Mouse (Mus musculus) layer of hippocampus, postnatal 36 days (tissue): ENCODE measurements at regions not wholly inside any gene's neighbourhood (a gene's known extent, or its start where the extent isn't known, plus 50 kb on each side); places are given as distances from the start of the nearest gene placed in this dataset.
A peak's percentile ranks its signal among the peaks of the same experiment; 100 is the strongest.
"Not testable (repeated sequence)": the region's sequence is repeated elsewhere in the genome, so short reads cannot be mapped to it uniquely, and the experiment has no call there.

ENCODE experiments used
- DNase-seq, 2 experiments: peaks; one replicate each; pipeline ENCODE4 v3.0.0; 2022

- no peak for DNase-seq
Observed at GRCm38 (mm10) chr6:31011407-31012020, 52.6 kb upstream of the Klf14 start.

GRCm38 (mm10) chr6:31016566-31016965, 57.7 kb upstream of the Klf14 start:
- no peak for DNase-seq

- no peak for DNase-seq
Observed at GRCm38 (mm10) chr6:31021776-31022175, 62.9 kb upstream of the Klf14 start.

- peak in 1 of 2 experiments; percentile 26 for DNase-seq
Observed at GRCm38 (mm10) chr6:31029777-31030176, 70.9 kb upstream of the Klf14 start.

GRCm38 (mm10) chr6:31031022-31031421, 72.1 kb upstream of the Klf14 start:
- DNase-seq = no peak

- DNase-seq = no peak
Observed at GRCm38 (mm10) chr6:31032147-31032546, 73.3 kb upstream of the Klf14 start.

- peak in 1 of 2 experiments; percentile 48 for DNase-seq
Observed at GRCm38 (mm10) chr6:31032980-31033608, 74.2 kb upstream of the Klf14 start.

- DNase-seq = no peak
Observed at GRCm38 (mm10) chr6:31034796-31035195, 75.9 kb upstream of the Klf14 start.

GRCm38 (mm10) chr6:31037801-31038395, 79.0 kb upstream of the Klf14 start:
- no peak for DNase-seq

GRCm38 (mm10) chr6:31038445-31038844, 79.6 kb upstream of the Klf14 start:
- not testable (repeated sequence) for DNase-seq

GRCm38 (mm10) chr6:31039485-31039884, 80.6 kb upstream of the Klf14 start:
- DNase-seq = no peak

GRCm38 (mm10) chr6:31040783-31041182, 81.9 kb upstream of the Klf14 start:
- DNase-seq = no peak

GRCm38 (mm10) chr6:31043368-31043767, 84.5 kb upstream of the Klf14 start:
- no peak for DNase-seq

- DNase-seq = no peak
Observed at GRCm38 (mm10) chr6:31043919-31044318, 85.0 kb upstream of the Klf14 start.

- DNase-seq = no peak
Observed at GRCm38 (mm10) chr6:31046197-31046596, 87.3 kb upstream of the Klf14 start.

- DNase-seq = no peak
Observed at GRCm38 (mm10) chr6:31048920-31049576, 90.2 kb upstream of the Klf14 start.

- no peak for DNase-seq
Observed at GRCm38 (mm10) chr6:31050831-31051230, 92.0 kb upstream of the Klf14 start.

- no peak for DNase-seq
Observed at GRCm38 (mm10) chr6:31051771-31052170, 92.9 kb upstream of the Klf14 start.

- DNase-seq = no peak
Observed at GRCm38 (mm10) chr6:31053003-31053402, 94.1 kb upstream of the Klf14 start.

- DNase-seq = no peak
Observed at GRCm38 (mm10) chr6:31056786-31057566, 98.1 kb upstream of the Klf14 start.

- no peak for DNase-seq
Observed at GRCm38 (mm10) chr6:31058299-31058698, 99.4 kb upstream of the Klf14 start.

- DNase-seq = no peak
Observed at GRCm38 (mm10) chr6:31058961-31059360, 100.1 kb upstream of the Klf14 start.

GRCm38 (mm10) chr6:31061813-31062212, 102.9 kb upstream of the Klf14 start:
- DNase-seq = no peak
